Mouse (Mus musculus) heart, postnatal 0 days (tissue): ENCODE measurements around the gene Cd59a.
"Not testable (repeated sequence)": the region's sequence is repeated elsewhere in the genome, so short reads cannot be mapped to it uniquely, and the experiment has no call there.

Source experiments
- CTCF ChIP-seq: IDR thresholded peaks from 2 replicates; pipeline ENCODE4 v1.5.1; 2016; ENCODE audit warnings: antibody characterized with exemption, control low read depth, low read depth
- EP300 ChIP-seq: IDR thresholded peaks from 2 replicates; pipeline ENCODE4 v1.6.1; 2016; ENCODE audit warnings: antibody characterized with exemption, low read depth

GRCm38 (mm10) chr2:104087562-104087961 is 8.0 kb upstream of the Cd59a start:
- TF ChIP-seq CTCF, EP300: not testable (repeated sequence)
